26 mouse cellular contexts compared by ENCODE assay signal in genomic region chr19:5402293-5402692, GRCm38 (mm10). TPM values are rescaled to one million over a fixed set of nuclear protein-coding genes. Genes with fewer than 3 reads are reported as not detected.
A peak's percentile ranks its signal among the peaks of the same experiment; 100 is the strongest.
DNase-seq lines count a peak whose midpoint lies in the region; ATAC-seq lines count a peak whose summit lies in the region.
"Had no signal": no experiment of that assay in that cellular context is flagged by ENCODE, and none has a peak within 500 bp of the region (broad histone marks: within the 10 kb centered on the region; RNA-seq: fewer than 3 reads in every experiment).

Tsga10ip (minus strand) TSS chr19:5402526.

- no peak within 1 kb of the TSS for H3K27ac ChIP-seq in midbrain, embryonic 16.5 days (ENCODE audit: low read length)
- H3K27ac ChIP-seq in midbrain, embryonic 15.5 days, result no peak within 1 kb of the TSS
- H3K27ac ChIP-seq: embryonic facial prominence, embryonic 13.5 days; forebrain, embryonic 12.5 days; hindbrain, embryonic 10.5 days; kidney, embryonic 15.5 days; liver, embryonic 13.5 days; lung, embryonic 15.5 days; macrophage; neural tube, embryonic 12.5 days had no signal

- 74% methylated on average over 8 of the region's 8 CpGs for WGBS in midbrain, embryonic 16.5 days
- WGBS in midbrain, embryonic 15.5 days, result 71% methylated on average over 8 of the region's 8 CpGs

- no peak for ATAC-seq in midbrain, embryonic 16.5 days
- ATAC-seq in midbrain, embryonic 15.5 days (replicated peaks), result no peak
- ATAC-seq: activated CD4-positive, CD25-positive, alpha-beta regulatory T cell, adult 4 months; intestine, postnatal 0 days; Patski had no signal

- no peaks in the 10 kb centered on the region for H3K27me3 ChIP-seq in midbrain, embryonic 16.5 days (ENCODE audit: control insufficient read depth, insufficient read depth, low read depth, low read length)
- H3K27me3 ChIP-seq in midbrain, embryonic 15.5 days (replicated peaks), result no peaks in the 10 kb centered on the region
- H3K27me3 ChIP-seq: embryonic facial prominence, embryonic 13.5 days; forebrain, embryonic 12.5 days; kidney, embryonic 15.5 days; liver, embryonic 13.5 days; lung, embryonic 15.5 days; neural tube, embryonic 12.5 days; Patski had no signal

- no peak within 1 kb of the TSS for H3K4me2 ChIP-seq in midbrain, embryonic 16.5 days (ENCODE audit: low read length)
- H3K4me2 ChIP-seq in midbrain, embryonic 15.5 days, result no peak within 1 kb of the TSS
- H3K4me2 ChIP-seq: embryonic facial prominence, embryonic 13.5 days; forebrain, embryonic 12.5 days; kidney, embryonic 15.5 days; liver, embryonic 13.5 days; lung, embryonic 15.5 days; neural tube, embryonic 12.5 days had no signal

- 0 out of 2 replicates have a peak within 1 kb of the TSS, but pooled peaks have one; percentile 6 for H3K9ac ChIP-seq in midbrain, embryonic 16.5 days (ENCODE audit: low read depth, low read length)
- no peak within 1 kb of the TSS for H3K9ac ChIP-seq in midbrain, embryonic 15.5 days
- H3K9ac ChIP-seq: forebrain, embryonic 12.5 days; kidney, embryonic 15.5 days; liver, embryonic 13.5 days; lung, embryonic 15.5 days; neural tube, embryonic 12.5 days had no signal

- DNase-seq in cerebellum, postnatal 14 days, result peak; percentile 48 to 68
- no peak for DNase-seq in cerebellum, postnatal 4 days (ENCODE audit: low spot score in 2 of 2)
- DNase-seq in kidney, postnatal 10 days, result peak; percentile 32
- no peak for DNase-seq in kidney, adult 18-20 months
- peak; percentile 29 for DNase-seq in ZHBTc4 (ENCODE audit: low read depth, low spot score)
- DNase-seq in frontal cortex, postnatal 10 days (ENCODE audit: low spot score in 2 of 2), result no peak
- DNase-seq: adrenal gland, adult 8-10 months; cerebellum, adult 8-10 months; liver, embryonic 13.5 days; right cerebral cortex, postnatal 14 days; thymus, postnatal 25 days had no signal

- H3K36me3 ChIP-seq in midbrain, embryonic 16.5 days (ENCODE audit: control insufficient read depth, insufficient read depth, low read length), result no peaks in the 10 kb centered on the region
- H3K36me3 ChIP-seq in midbrain, embryonic 15.5 days (replicated peaks), result no peaks in the 10 kb centered on the region
- H3K36me3 ChIP-seq: embryonic facial prominence, embryonic 13.5 days; forebrain, embryonic 12.5 days; heart, embryonic 10.5 days; hindbrain, embryonic 10.5 days; kidney, embryonic 15.5 days; liver, embryonic 13.5 days; lung, embryonic 15.5 days; neural tube, embryonic 12.5 days had no signal

- H3K9me3 ChIP-seq in midbrain, embryonic 16.5 days (replicated peaks; ENCODE audit: control insufficient read depth, low read length, poor library complexity, severe bottlenecking), result no peaks in the 10 kb centered on the region
- H3K9me3 ChIP-seq in midbrain, embryonic 15.5 days, result no peaks in the 10 kb centered on the region
- H3K9me3 ChIP-seq: embryonic facial prominence, embryonic 13.5 days; forebrain, embryonic 12.5 days; heart, embryonic 10.5 days; hindbrain, embryonic 10.5 days; kidney, embryonic 15.5 days; liver, embryonic 13.5 days; lung, embryonic 15.5 days; neural tube, embryonic 12.5 days had no signal

- H3K4me1 ChIP-seq in midbrain, embryonic 16.5 days (ENCODE audit: control insufficient read depth, insufficient read depth, low read length), result peaks cover 4% of the 10 kb centered on the region
- H3K4me1 ChIP-seq in midbrain, embryonic 15.5 days, result peaks cover 6% of the 10 kb centered on the region

- no peak within 1 kb of the TSS for H3K4me3 ChIP-seq in midbrain, embryonic 16.5 days (ENCODE audit: low read depth, low read length)
- H3K4me3 ChIP-seq in midbrain, embryonic 15.5 days, result no peak within 1 kb of the TSS
- H3K4me3 ChIP-seq: embryonic facial prominence, embryonic 13.5 days; erythroblast, embryonic 14.5 days; forebrain, embryonic 12.5 days; heart, embryonic 10.5 days; kidney, embryonic 15.5 days; liver, embryonic 13.5 days; lung, embryonic 15.5 days; neural tube, embryonic 12.5 days had no signal

RNA-seq across cellular contexts. Expression of gene Tsga10ip, which starts in this region (rescaled TPM):
- not detected in 2 replicates for polyA plus RNA-seq in midbrain, embryonic 16.5 days (2015; fragmentation: Nextera tagmentation; extraction: Ambion mirVana)
- polyA plus RNA-seq in midbrain, embryonic 15.5 days (2015; fragmentation: Nextera tagmentation; extraction: Ambion mirVana), result not detected in 2 replicates
- polyA plus RNA-seq: activated CD4-positive, CD25-positive, alpha-beta regulatory T cell, adult 4 months; embryonic facial prominence, embryonic 13.5 days; erythroblast, embryonic 14.5 days; forebrain, embryonic 12.5 days; frontal cortex, adult 2 months; liver, embryonic 13.5 days; macrophage had no signal

Comparison
In these comparisons a context has a peak if more than half of its experiments do, and no peak if none do; other contexts are left out.
1. DNase-seq: peak in cerebellum, postnatal 14 days (2 of 2), kidney, postnatal 10 days (single experiment) and ZHBTc4 (single experiment); none in cerebellum, postnatal 4 days (0 of 2), kidney, adult 18-20 months (single experiment) and frontal cortex, postnatal 10 days (0 of 2).